Mouse (Mus musculus) layer of hippocampus, adult 9-11 months (tissue): ENCODE data around the gene Flt1.

Experiments
- DNase-seq: peaks from one replicate; pipeline ENCODE4 v3.0.0; 2022

The Flt1 gene

DNA sequence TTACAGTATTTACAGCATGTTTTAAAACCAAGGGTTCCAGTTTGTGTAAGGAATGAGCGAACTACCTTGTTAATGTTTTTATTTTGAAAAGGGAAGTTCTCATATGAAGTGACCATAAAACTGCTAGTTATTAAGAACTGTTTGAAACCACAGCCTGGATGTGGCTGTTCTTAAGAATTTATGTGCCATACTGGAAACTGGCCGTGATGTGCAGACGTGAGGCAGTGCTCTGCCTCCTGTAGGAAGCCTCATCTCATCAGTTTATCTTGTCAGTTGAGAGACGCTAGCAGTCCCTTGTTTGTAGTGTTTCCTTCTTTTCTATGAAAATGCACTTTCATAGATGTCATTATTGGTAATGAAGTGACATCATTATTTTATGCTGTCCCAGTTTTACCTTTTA lies 186.0 kb downstream of the Flt1 start:
- DNase-seq, result no peak

- peak; percentile 60 for DNase-seq
Observed at GRCm38 (mm10) chr5:147539409-147539808, 186.4 kb downstream of the Flt1 start.

DNA sequence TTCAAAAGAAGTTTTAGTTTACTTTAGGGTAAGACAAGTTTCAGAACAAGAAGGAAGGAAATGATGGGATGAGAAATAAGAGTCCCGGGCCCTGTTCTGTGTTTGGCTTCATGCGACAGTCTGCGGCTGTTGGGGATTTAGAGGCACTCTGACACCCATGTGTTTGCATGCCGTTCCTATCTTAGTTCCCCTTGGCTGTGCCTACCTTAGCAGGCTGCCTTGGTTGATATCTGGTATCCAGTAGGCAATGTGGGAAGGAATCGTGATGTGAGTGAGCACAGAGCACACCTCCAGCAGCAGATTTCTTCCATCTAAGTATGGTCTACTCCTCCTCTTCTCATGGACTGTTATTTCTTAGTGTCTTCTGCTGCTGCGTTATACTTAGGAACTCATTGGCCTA lies 193.8 kb downstream of the Flt1 start:
- no peak for DNase-seq

GRCm38 (mm10) chr5:147527788-147528187 lies 198.0 kb downstream of the Flt1 start:
- no peak for DNase-seq

GRCm38 (mm10) chr5:147527006-147527405 lies 198.8 kb downstream of the Flt1 start:
- DNase-seq, result no peak
